Mouse (Mus musculus) MEL (cell line): ENCODE data around the gene Vti1a. TPM values are rescaled to one million over a fixed set of nuclear protein-coding genes. Genes with fewer than 3 reads are reported as not detected.

Experiments used
- DNase-seq: peaks from one replicate; pipeline ENCODE4 v3.0.0; 2011; ENCODE audit warnings: low read depth, low spot score
- H3K27ac ChIP-seq: 2 replicates; pipeline ENCODE4 v1.5.1; 2012; ENCODE audit warnings: low read depth, mild to moderate bottlenecking, control low read depth, low read length, moderate library complexity; ENCODE audit not compliant: control insufficient read depth
- H3K27me3 ChIP-seq, 2 experiments: fragments of 150-350 bp in 1 of 2; sonication (generic) in 1 of 2; 2 replicates each; pipeline ENCODE4 v1.6.1; 2012; ENCODE audit warnings: low read length in 2 of 2, mild to moderate bottlenecking in 2 of 2, improper control_type of control experiment in 1 of 2, moderate library complexity in 1 of 2; ENCODE audit not compliant: insufficient read depth in 2 of 2, control insufficient read depth in 1 of 2
- H3K36me3 ChIP-seq, 2 experiments: 2 replicates each; pipeline ENCODE4 v1.6.1; 2012 to 2014; ENCODE audit warnings: low read length in 2 of 2, improper control_type of control experiment in 1 of 2, inconsistent platforms in 1 of 2, mild to moderate bottlenecking in 1 of 2; ENCODE audit not compliant: insufficient read depth in 2 of 2, control insufficient read depth in 1 of 2
- H3K4me1 ChIP-seq, 2 experiments: fragments of 150-350 bp in 1 of 2; sonication (generic) in 1 of 2; 2 replicates each; pipeline ENCODE4 v1.6.1; 2012; ENCODE audit warnings: low read length in 2 of 2, improper control_type of control experiment in 1 of 2, mild to moderate bottlenecking in 1 of 2; ENCODE audit not compliant: insufficient read depth in 2 of 2, control insufficient read depth in 1 of 2
- H3K4me3 ChIP-seq, 2 experiments: fragments of 150-350 bp in 1 of 2; sonication (generic) in 1 of 2; 2 replicates each; pipeline ENCODE4 v1.5.1; 2012; ENCODE audit warnings: low read depth in 2 of 2, low read length in 2 of 2, mild to moderate bottlenecking in 2 of 2, moderate library complexity in 2 of 2, control low read depth in 1 of 2, improper control_type of control experiment in 1 of 2; ENCODE audit not compliant: control insufficient read depth in 1 of 2, insufficient read depth in 1 of 2
- H3K79me2 ChIP-seq: 2 replicates; pipeline ENCODE4 v1.6.1; 2012; ENCODE audit warnings: mild to moderate bottlenecking, low read length, moderate library complexity; ENCODE audit not compliant: control insufficient read depth, poor library complexity, insufficient read depth
- H3K9ac ChIP-seq: 2 replicates; pipeline ENCODE4 v1.6.1; 2012; ENCODE audit warnings: low read depth, mild to moderate bottlenecking, control low read depth, low read length, moderate library complexity; ENCODE audit not compliant: control insufficient read depth, poor library complexity, severe bottlenecking
- H3K9me3 ChIP-seq: fragments of 150-350 bp; sonication (generic); replicated peaks from 2 replicates; pipeline ENCODE4 v1.6.1; 2012; ENCODE audit warnings: mild to moderate bottlenecking, low read length, improper control_type of control experiment, moderate library complexity; ENCODE audit not compliant: insufficient read depth
- BHLHE40 ChIP-seq: IDR thresholded peaks from 2 replicates; pipeline ENCODE4 v1.6.1; 2012; ENCODE audit warnings: low read depth, mild to moderate bottlenecking, inconsistent platforms, low read length, improper control_type of control experiment, borderline replicate concordance
- CHD1 ChIP-seq: IDR thresholded peaks from 2 replicates; pipeline ENCODE4 v1.6.1; 2012; ENCODE audit warnings: low read depth, mild to moderate bottlenecking, inconsistent platforms, low read length, improper control_type of control experiment
- CHD2 ChIP-seq: IDR thresholded peaks from 2 replicates; pipeline ENCODE4 v1.6.1; 2011; ENCODE audit warnings: low read length, improper control_type of control experiment
- E2F4 ChIP-seq: IDR thresholded peaks from 2 replicates; pipeline ENCODE4 v1.6.1; 2011; ENCODE audit warnings: low read depth, low read length, improper control_type of control experiment, borderline replicate concordance
- EP300 ChIP-seq, 2 experiments: IDR thresholded peaks; 2 replicates each; pipeline ENCODE4 v1.6.1; 2011; ENCODE audit warnings: improper control_type of control experiment in 2 of 2, low read length in 2 of 2, low read depth in 1 of 2, mild to moderate bottlenecking in 1 of 2
- ETS1 ChIP-seq: IDR thresholded peaks from 2 replicates; pipeline ENCODE4 v1.6.1; 2012; ENCODE audit warnings: low read depth, mild to moderate bottlenecking, inconsistent platforms, low read length, improper control_type of control experiment, moderate library complexity
- GABPA ChIP-seq: IDR thresholded peaks from 2 replicates; pipeline ENCODE4 v1.6.1; 2012; ENCODE audit warnings: low read depth, mild to moderate bottlenecking, inconsistent platforms, low read length, improper control_type of control experiment, moderate library complexity
- GATA1 ChIP-seq: IDR thresholded peaks from 2 replicates; pipeline ENCODE4 v1.6.1; 2011; ENCODE audit warnings: low read depth, low read length, improper control_type of control experiment
- HCFC1 ChIP-seq: IDR thresholded peaks from 2 replicates; pipeline ENCODE4 v1.6.1; 2012; ENCODE audit warnings: low read depth, mild to moderate bottlenecking, inconsistent platforms, low read length, improper control_type of control experiment, moderate library complexity
- MAFK ChIP-seq: IDR thresholded peaks from 2 replicates; pipeline ENCODE4 v1.6.1; 2011; ENCODE audit warnings: low read depth, mild to moderate bottlenecking, low read length, improper control_type of control experiment, borderline replicate concordance
- MAX ChIP-seq: IDR thresholded peaks from 2 replicates; pipeline ENCODE4 v1.6.1; 2011; ENCODE audit warnings: low read length, improper control_type of control experiment
- MAZ ChIP-seq: IDR thresholded peaks from 2 replicates; pipeline ENCODE4 v1.6.1; 2012; ENCODE audit warnings: low read depth, mild to moderate bottlenecking, inconsistent platforms, low read length, improper control_type of control experiment
- MEF2A ChIP-seq: IDR thresholded peaks from 2 replicates; pipeline ENCODE4 v1.6.1; 2014; ENCODE audit warnings: low read depth, mild to moderate bottlenecking, inconsistent platforms, low read length, improper control_type of control experiment; ENCODE audit not compliant: poor library complexity, insufficient replicate concordance, severe bottlenecking; ENCODE audit errors: extremely low read depth
- MXI1 ChIP-seq: IDR thresholded peaks from 2 replicates; pipeline ENCODE4 v1.6.1; 2011; ENCODE audit warnings: mild to moderate bottlenecking, low read depth, low read length, improper control_type of control experiment
- MYB ChIP-seq: IDR thresholded peaks from 2 replicates; pipeline ENCODE4 v1.6.1; 2011; ENCODE audit warnings: mild to moderate bottlenecking, low read depth, low read length, improper control_type of control experiment
- NELFE ChIP-seq: IDR thresholded peaks from 2 replicates; pipeline ENCODE4 v1.6.1; 2011; ENCODE audit warnings: low read depth, low read length, improper control_type of control experiment
- NRF1 ChIP-seq: IDR thresholded peaks from 2 replicates; pipeline ENCODE4 v1.6.1; 2014; ENCODE audit warnings: low read depth, mild to moderate bottlenecking, inconsistent platforms, low read length, improper control_type of control experiment, moderate library complexity; ENCODE audit not compliant: poor library complexity, insufficient read depth, severe bottlenecking
- POLR2A ChIP-seq, 2 experiments: IDR thresholded peaks; 2 replicates each; pipeline ENCODE4 v1.6.1; 2011 to 2012; ENCODE audit warnings: low read length in 2 of 2, mild to moderate bottlenecking in 2 of 2, control low read depth in 1 of 2, improper control_type of control experiment in 1 of 2, low read depth in 1 of 2, moderate library complexity in 1 of 2; ENCODE audit not compliant: control insufficient read depth in 1 of 2, insufficient read depth in 1 of 2, poor library complexity in 1 of 2
- POLR2AphosphoS2 ChIP-seq: IDR thresholded peaks from 2 replicates; pipeline ENCODE4 v1.6.1; 2011; ENCODE audit warnings: low read length, improper control_type of control experiment
- POLR2AphosphoS5 ChIP-seq: IDR thresholded peaks from 2 replicates; pipeline ENCODE4 v1.6.1; 2012; ENCODE audit warnings: low read depth, borderline replicate concordance, mild to moderate bottlenecking, inconsistent platforms, low read length, moderate library complexity, mixed read lengths
- RAD21 ChIP-seq: IDR thresholded peaks from 2 replicates; pipeline ENCODE4 v1.6.1; 2011; ENCODE audit warnings: mild to moderate bottlenecking, low read depth, low read length, improper control_type of control experiment
- SIN3A ChIP-seq: IDR thresholded peaks from 2 replicates; pipeline ENCODE4 v1.6.1; 2012; ENCODE audit warnings: low read length, improper control_type of control experiment, inconsistent platforms
- SMC3 ChIP-seq: IDR thresholded peaks from 2 replicates; pipeline ENCODE4 v1.6.1; 2011; ENCODE audit warnings: low read depth, low read length, improper control_type of control experiment
- TAL1 ChIP-seq: IDR thresholded peaks from 2 replicates; pipeline ENCODE4 v1.6.1; 2012; ENCODE audit warnings: mild to moderate bottlenecking, inconsistent platforms, low read length, moderate library complexity, mixed read lengths
- TBP ChIP-seq: IDR thresholded peaks from 2 replicates; pipeline ENCODE4 v1.8.0; 2011; ENCODE audit warnings: low read depth, low read length, improper control_type of control experiment
- TCF12 ChIP-seq: IDR thresholded peaks from 2 replicates; pipeline ENCODE4 v1.6.1; 2014; ENCODE audit warnings: low read depth, mild to moderate bottlenecking, inconsistent platforms, low read length, improper control_type of control experiment, moderate library complexity
- USF2 ChIP-seq, 2 experiments: IDR thresholded peaks; 2 replicates each; pipeline ENCODE4 v1.6.1; 2011 to 2012; ENCODE audit warnings: improper control_type of control experiment in 2 of 2, low read length in 2 of 2, borderline replicate concordance in 1 of 2, inconsistent platforms in 1 of 2, low read depth in 1 of 2, mild to moderate bottlenecking in 1 of 2; ENCODE audit not compliant: insufficient read depth in 1 of 2
- ZKSCAN1 ChIP-seq: IDR thresholded peaks from 2 replicates; pipeline ENCODE4 v1.6.1; 2012; ENCODE audit warnings: low read depth, mild to moderate bottlenecking, inconsistent platforms, low read length, improper control_type of control experiment, moderate library complexity
- ZMIZ1 ChIP-seq: IDR thresholded peaks from 2 replicates; pipeline ENCODE4 v1.6.1; 2012; ENCODE audit warnings: low read depth, mild to moderate bottlenecking, inconsistent platforms, low read length, improper control_type of control experiment, moderate library complexity
- ZNF384 ChIP-seq: IDR thresholded peaks from 2 replicates; pipeline ENCODE4 v1.6.1; 2012; ENCODE audit warnings: low read depth, mild to moderate bottlenecking, inconsistent platforms, low read length, improper control_type of control experiment
- polyA plus RNA-seq, 2 experiments: library from polyadenylated mRNA; stranded (reverse) in 1 of 2; unstranded in 1 of 2; fragments of >175 nt in 1 of 2; fragments of >200 nt in 1 of 2; gene quantifications; 2 replicates each; pipeline versions ENCODE4 v1.2.1 to v1.2.4; 2012; ENCODE audit warnings: low replicate concordance in 2 of 2, low read depth in 1 of 2; ENCODE audit not compliant: insufficient read length in 2 of 2, insufficient read depth in 1 of 2, missing spikeins in 1 of 2
- total RNA-seq: library from RNA; depleted of rRNA; stranded (reverse); fragments of 300-350 nt; gene quantifications from 2 replicates; pipeline ENCODE4 v1.2.3, GENCODE M21; 2012

Vti1a gene
- total and polyA plus RNA-seq, 3 experiments, result 37.2 to 119 (median 42.8) TPM

DNA sequence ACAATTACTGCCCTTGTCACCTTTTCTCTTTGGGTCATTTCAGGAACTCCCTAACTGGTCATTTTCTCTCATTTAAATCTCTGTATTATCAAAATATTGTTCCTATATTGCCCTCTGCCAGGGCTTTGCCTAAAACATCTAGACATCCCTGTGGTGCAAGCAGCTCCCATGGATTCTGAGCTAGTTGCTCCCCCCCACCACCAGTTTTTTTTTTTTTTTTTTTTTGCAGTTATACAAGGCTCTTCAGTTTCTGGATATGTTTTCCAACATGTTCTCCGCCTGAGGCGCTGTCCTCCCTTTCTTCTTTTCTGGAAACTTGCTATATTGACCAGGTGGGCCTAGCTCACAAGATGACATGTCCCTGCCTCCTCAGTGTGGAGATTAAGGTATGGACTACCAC, 2.4 kb upstream of the Vti1a start:
- Histone ChIP-seq H3K36me3 (peaks cover 7 to 34% of the 10 kb centered on the region in 2 experiments), H3K4me3 (no peak overlapping the region), H3K4me1 (peaks cover 0 to 20% of the 10 kb centered on the region in 2 experiments; a peak in 2 of 4 replicates), H3K79me2 (peaks cover 46% of the 10 kb centered on the region), H3K9ac (no peak overlapping the region), H3K27ac (no peak overlapping the region), H3K9me3 (no peaks in the 10 kb centered on the region), H3K27me3 (no peaks in the 10 kb centered on the region)
- no peak for TF ChIP-seq MEF2A
- TF ChIP-seq MXI1, result no peak
- TF ChIP-seq ZNF384, result 0 out of 2 replicates have a peak, but pooled peaks have one; percentile 58
- no peak for TF ChIP-seq MAFK
- DNase-seq, result no peak

DNA sequence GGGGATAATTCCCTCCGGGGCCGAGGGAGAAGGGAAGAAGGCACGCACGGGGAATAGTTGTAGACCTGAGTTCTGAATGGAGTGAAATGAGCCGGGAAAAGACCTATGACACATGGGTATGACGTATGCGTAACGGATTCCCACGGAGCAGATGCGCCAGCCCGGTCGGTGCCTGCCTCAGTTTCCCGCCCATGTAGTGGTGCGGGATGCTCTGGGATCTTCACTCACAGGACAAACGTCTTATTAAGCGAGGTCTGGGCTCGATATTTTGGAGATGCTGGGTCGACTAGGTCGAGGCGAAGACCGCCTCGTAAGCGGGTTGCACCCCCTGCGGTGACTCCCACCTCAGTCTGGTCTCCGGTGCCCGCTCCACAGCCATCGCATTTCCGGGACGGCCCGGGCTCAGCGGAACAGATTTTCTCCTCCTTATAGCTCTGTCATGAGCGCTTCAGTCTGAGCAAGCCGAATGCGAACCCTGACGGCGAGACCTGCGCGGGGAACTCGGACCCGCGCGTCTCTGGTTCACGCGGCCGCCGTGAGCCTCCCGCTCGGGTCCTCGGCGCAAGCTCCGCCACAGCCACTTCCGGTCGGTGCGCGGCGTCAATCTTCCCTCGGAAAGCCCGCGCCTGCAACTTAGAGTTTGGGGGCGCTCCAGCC, 515 bp upstream of the Vti1a start, which contains the start of gene Zdhhc6:
Zdhhc6 (minus strand) TSS at position 581 of the 657 bp plus-strand sequence.
- Histone ChIP-seq H3K36me3 (peaks cover 0 to 37% of the 10 kb centered on the region in 2 experiments; a peak in 2 of 4 replicates), H3K9me3 (no peaks in the 10 kb centered on the region), H3K4me3 (peak within 1 kb of the TSS; percentile 75 to 83), H3K4me1 (peaks cover 0 to 20% of the 10 kb centered on the region in 2 experiments; a peak in 2 of 4 replicates), H3K27ac (peak within 1 kb of the TSS; percentile 88), H3K27me3 (no peaks in the 10 kb centered on the region), H3K9ac (peak within 1 kb of the TSS; percentile 97), H3K79me2 (peaks cover 54% of the 10 kb centered on the region)
- no peak for DNase-seq
- TF ChIP-seq POLR2AphosphoS2 (peak; percentile 95), HCFC1 (no peak), TBP (no peak), RAD21 (no peak), TCF12 (no peak), MAZ (0 out of 2 replicates have a peak, but pooled peaks have one; percentile 64), USF2 (IDR thresholded peaks at IDR 0.05; ENCODE audit: borderline replicate concordance in 1 of 2, insufficient read depth in 1 of 2, low read depth in 1 of 2, low read length in 2 of 2) (no peak), MAFK (no peak), MEF2A (no peak), EP300 (IDR thresholded peaks at IDR 0.05; ENCODE audit: low read depth in 1 of 2, low read length in 2 of 2) (no peak; a peak in 1 of 4 replicates), TAL1 (no peak), CHD1 (no peak), ZMIZ1 (peak; percentile 93), ZKSCAN1 (no peak), NELFE (peak; percentile 98), E2F4 (peak; percentile 52; the same call in 1 of the 2 replicates), MXI1 (peak; percentile 91), ETS1 (no peak), GABPA (no peak), POLR2AphosphoS5 (no peak), BHLHE40 (no peak), MYB (no peak; the same call in 1 of the 2 replicates), ZNF384 (no peak), POLR2A (IDR thresholded peaks at IDR 0.05; ENCODE audit: control insufficient read depth in 1 of 2, insufficient read depth in 1 of 2, low read depth in 1 of 2, low read length in 2 of 2, poor library complexity in 1 of 2) (peak; percentile 84 to 94), GATA1 (no peak), CHD2 (no peak), NRF1 (peak; percentile 66), MAX (peak; percentile 57; the same call in 1 of the 2 replicates), SMC3 (no peak), SIN3A (peak; percentile 91)
